Mouse (Mus musculus) retina, postnatal 1 day (tissue): ENCODE results near the gene Nup50.
"Not testable (repeated sequence)": the region's sequence is repeated elsewhere in the genome, so short reads cannot be mapped to it uniquely, and the experiment has no call there.

ENCODE experiments used
- DNase-seq: peaks from one replicate; pipeline ENCODE4 v3.0.0-alpha.2; 2012

Nup50 gene

DNA sequence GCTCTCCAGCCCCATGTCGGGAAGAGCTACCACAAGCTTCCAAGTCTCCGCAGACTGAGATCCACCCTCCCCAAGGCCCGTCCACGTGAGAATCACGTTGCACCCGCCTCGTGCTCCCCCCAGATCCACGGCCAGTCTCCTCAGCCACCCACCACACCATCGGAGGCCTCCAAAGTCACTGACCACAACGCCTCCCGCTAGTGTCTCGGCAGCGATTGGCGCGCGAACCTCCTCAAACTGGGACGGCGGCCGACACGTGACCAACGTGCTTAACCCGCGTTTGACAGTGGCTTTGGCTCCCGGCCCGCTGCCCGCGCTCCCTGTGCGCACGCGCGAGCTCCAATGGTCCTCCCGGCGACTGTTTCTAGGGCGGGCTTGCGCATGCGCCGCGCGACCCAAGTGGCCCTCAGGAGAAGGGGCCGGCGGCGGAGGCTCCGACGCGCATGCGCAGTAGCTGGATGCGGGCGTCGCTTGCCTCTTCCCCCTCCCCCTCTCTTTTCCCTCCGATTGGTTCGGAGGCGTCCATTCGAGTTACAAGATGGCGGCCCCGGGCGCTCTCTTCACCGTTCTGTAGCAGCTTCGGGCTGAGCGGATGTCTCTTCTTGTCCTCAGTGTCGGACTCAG lies at the start of gene Nup50:
Gene Nup50, plus strand, starts transcription at position 528 of the 624 bp plus-strand sequence.
- DNase-seq: peak; percentile 99

DNA sequence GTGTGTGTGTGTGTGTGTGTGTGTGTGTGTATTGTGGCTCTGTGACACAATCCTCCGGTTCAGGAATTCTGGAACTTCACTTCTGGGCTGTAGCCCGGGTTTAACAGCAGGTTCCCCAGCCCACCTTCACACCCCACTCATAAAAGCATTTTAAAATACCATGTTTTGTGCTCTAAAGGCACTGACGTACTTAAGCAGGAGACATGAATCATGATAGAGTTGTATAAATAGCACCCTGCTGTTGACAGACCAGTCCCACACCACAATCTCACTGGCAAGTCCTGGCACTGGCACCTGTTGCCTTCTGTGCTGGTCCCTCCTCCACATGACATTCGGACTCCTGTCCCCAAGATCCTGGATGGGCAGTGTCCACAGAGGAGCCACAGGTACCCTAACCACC lies 49.3 kb upstream of the Nup50 start:
- DNase-seq: no peak

DNA sequence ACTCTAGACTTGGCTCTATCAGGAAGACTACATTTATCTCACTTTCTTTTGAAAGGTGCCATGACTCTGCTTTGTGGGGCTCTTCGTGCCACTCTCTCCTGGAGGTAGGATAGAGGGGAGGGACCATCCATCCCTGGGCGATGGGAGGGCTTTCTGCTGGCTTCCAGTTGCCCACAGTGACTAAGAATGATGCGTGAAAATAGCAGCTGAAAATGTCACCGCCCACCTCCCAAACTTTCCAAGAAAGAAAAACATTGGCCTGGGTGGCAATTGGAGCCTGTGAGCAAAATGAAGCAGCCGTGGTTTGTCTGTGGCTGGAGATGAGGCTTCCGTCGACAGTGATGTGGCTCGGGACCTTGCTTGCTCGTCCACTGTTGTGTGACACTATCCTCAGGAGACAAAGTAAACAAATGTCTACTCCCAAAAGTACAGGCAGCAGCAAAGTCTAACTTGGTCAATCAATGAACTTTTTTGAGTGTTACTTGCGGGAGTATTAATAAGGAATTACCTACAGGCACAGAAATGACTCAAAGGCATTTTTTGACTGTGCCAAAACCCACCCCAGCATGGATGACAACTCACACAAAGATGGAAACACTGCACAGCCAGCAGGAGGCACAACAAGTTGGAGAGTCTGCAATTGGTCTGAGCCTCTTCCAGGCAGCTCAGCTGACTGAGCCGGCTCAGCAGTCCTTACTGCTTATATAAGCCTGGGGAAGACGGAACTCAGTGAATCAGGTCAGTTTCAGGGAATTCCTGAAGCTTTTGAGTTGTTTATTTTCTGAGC lies 46.0 kb upstream of the Nup50 start:
- DNase-seq: no peak

DNA sequence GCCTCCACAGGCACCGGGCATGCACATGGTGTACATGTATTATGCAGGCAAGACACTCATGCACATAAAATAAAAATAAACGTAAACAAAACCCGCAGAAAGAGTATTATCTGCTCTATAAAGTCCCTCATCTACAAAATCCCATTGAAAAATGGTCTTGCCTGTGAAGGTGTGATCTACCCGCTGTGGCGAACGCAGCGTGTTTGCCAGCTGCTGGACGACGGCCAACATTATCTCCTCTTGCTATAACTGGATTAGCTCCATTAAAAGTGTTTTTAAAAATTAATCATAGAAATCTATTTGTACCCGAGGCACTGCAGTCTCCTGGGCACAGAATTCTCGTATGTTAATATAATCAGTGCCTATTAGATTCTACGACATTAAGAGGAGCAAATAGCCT lies 35.1 kb upstream of the Nup50 start:
- no peak for DNase-seq

DNA sequence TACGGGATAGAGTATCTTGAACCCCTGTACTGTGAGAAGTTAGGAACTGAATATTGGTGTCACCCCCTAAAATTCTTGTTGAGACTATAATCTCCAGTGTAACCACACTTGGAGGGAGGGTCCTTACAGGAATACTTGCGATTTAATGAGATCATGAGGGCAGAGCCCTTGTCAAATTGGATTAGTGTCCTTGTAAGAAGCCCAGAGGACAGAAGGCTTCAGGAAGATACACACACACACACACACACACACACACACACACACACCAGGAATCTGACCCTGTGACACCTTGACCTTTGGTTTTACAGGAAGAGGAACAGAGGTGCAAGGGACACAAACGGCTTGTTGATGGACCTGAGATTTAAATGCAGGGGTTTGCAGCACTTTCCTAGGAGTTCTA lies 32.0 kb upstream of the Nup50 start:
- DNase-seq: peak; percentile 71

DNA sequence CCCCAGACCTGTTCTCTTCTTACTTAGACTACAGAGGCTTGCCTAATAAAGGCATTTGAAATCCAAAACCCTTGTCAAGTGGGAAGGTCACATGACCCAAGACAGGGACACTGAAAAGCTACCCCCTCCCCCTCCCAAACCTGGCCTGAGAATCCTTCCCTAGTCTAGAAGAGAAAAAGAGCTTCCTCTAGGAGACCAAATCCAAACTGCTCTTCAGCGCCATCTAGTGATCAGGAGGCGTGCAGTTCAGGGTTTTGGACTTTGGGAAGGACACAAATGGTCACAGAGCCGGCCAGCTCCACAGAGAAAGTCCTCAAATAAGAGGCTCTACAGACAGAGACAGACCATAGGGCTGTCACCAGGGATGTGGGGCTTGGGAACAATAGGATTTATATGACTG lies 31.6 kb upstream of the Nup50 start:
- DNase-seq: peak; percentile 93

DNA sequence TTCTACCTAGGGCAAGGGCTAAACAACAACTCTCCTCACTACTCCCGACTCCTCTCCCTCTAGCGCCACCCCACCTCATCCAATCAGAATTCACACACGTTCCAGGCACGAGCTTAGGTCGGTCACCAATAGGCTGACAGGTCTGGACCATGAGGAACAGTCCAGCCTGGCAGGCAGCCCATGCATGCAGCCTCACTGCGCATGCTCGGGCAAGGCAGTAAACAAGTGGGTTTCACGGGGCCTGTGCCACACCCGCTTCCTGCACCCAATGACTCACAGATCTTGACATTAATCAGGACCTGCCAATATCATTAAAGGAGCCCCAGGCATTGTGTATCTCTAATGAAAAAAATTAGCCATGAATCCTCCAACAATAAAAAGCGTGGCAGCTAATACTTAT lies 27.0 kb upstream of the Nup50 start:
- DNase-seq: not testable (repeated sequence)

DNA sequence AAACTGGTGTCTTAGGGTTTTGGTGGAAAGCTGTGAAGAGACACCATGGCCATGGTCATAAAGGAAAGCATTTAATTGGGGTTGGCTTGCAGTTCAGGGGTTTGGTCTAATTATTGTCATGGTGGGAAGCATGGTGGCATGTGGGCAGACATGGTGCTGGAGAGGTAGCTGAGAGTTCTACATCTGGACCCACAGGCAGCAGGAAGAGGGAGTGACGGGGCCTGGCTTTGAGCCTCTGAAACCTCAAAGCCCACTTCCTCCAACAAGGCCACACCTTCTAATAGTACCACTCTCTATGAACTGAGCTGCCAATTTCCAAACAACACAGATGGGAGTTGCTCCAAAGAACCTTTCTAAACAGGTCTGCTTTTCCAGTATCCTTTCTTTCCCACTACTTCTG lies 26.5 kb upstream of the Nup50 start:
- no peak for DNase-seq

DNA sequence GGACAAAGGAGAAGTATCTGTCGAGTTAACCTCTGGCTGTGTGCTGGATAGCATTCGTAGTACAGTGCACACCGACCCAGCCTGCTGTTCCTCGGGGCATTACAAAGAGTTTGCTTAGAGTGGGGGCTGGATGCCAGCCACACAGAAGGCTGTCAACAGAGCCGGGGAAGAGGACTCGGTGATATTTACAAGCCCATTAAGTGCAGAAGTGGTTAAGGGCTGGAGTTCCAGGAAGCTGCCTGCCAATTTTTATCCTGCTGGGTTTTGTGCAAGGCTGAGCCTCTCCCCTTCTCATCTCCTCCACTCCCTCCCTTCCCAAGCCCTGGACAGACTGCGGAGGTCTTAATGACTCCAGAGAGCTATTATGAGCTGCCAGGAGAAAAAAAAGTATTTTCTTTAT lies 25.1 kb upstream of the Nup50 start:
- DNase-seq: no peak

DNA sequence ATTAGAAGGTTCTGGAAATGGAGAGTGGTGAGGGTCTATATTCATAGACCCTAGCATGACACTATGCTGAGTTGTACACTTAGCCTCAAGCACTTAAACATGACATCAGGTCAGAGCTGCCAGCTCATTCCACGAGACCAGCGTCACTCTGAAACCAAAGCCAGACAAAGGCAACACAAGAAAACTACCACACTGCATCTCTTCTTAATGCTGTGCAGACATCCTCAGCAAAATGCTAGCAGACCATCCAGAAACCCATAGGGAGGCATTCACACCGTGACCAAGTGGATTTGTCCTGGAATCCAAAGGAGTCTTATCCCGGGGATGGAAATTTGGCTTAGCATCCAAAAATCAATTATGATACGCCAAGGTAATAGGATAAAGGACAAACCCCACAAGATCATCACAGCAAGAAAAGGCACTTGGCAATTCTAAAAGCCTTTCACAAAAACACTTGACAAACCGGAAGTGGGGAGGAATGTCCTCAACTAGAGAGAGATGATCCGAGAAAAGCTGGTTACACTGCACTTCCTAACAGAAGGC lies 19.3 kb upstream of the Nup50 start:
- DNase-seq: no peak

DNA sequence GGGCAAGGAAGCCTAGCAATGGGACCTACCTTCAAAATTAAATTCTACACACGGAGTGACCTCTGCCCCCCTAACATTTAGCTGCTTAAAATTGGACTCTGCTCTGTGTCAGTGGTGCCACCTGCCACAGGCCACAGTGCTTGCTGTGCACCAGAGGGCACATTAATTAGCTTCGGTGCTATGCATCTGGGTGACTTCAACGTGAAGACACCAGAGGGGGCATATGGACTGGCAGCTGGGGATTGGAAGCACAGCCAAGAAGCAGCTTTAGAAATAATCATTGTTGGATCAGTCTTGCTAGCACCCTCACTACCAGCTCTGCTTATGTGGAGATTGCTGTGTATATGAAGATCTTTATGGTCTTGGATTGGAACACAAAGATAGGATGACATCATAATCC lies 10.0 kb upstream of the Nup50 start:
- peak; percentile 41 for DNase-seq

DNA sequence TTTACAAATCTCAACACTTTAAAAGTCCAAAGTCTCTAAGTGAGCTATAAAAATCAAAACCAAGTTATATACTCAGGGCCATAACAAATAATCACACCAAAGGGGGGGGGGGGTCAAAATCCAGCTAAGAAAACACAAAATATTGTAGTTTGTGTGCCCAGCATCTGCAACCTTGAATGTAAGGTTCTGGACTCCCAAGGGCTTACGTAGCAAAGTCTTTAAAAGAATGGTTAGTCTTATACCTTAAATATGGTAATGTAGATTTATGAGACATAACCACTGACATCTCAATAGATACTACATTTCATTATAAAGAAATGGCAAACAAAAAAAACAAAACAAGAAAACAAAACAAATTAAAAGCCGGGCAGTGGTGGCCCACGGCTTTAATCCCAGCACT lies 3.3 kb upstream of the Nup50 start, which contains the start of gene Gm29666:
Gene Gm29666, minus strand, starts transcription at position 101 of the 400 bp plus-strand sequence.
- DNase-seq: no peak

DNA sequence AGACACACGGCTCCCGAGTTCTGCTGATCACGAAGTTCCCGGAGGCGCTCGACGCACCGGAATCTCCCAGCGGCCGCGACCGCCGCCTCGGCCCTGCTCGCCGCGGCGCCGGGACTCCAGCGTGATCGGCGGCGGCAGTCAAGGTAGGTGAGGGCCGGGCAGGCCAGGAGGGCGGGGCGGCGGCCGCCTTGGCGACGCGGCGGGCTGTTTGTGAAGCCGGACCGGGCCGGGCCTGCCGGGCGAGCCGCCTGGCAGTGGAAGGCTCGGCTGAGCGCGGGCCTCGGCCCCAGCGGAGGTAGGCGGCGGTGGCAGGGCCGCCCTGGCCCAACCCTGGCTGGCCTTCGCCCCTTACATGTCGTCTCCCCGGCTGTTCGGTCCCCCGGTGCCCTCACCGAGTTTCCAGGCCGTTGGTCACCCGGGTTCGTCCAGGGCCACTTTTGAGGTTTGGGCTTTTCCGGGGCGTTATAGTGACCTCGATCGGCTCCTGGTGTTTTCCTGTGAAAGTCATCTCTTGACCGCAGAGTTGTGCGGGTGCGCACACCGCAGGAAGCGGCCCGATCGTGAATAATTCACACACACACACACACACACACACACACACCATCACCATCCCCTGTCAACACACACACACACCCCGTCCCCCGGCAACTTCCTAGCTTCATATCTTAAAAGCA lies 434 bp downstream of the Nup50 start:
- DNase-seq: no peak

DNA sequence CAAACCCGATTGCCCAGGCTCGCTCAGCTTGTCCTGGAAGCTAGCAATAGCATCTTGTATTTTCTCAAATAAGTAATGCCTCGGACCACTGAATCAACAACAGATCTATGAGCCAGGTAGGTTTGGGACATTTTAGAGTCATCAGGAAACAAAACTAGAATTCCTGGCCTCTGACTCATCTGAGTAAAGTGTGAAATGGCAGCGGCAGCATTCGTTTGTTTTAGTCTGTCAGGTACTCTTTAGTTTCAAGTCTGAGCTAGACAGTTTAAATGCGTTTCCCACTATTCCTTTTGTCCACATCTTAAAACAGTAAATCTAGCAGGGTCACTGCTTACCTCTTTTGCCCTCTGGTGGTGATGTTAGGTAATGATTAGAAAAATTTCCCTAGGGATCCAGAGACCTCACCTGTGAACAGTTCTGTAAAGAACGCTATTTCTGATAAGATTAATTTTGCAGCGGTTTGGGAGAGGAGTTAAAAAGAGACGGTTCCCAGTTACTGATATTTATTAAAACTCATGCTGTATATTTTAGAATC lies 1.6 kb downstream of the Nup50 start:
- DNase-seq: peak; percentile 74

DNA sequence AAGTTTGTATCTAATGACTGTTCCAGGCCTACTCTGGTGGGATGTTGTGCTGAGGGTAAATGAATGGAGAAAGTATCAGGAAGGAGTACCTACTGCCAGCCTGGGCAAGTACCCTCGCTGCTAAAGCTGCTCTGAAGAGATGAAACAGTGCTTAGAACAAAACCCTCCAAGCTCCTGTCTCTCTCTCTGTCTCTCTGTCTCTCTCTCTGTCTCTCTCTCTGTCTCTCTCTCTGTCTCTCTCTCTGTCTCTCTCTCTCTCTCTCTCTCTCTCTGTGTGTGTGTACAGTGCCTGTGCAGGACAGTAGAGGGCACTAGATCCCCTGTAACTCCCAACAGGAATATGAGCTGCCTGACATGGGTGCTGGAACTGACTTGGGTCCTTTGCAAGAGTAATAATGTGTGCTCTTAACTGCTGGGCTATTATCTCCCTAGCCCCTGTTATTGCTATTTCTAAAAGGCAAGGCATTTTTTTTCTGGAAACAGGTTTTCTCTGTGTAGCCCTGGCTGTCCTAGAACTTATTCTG lies 2.3 kb downstream of the Nup50 start:
- peak; percentile 57 for DNase-seq

DNA sequence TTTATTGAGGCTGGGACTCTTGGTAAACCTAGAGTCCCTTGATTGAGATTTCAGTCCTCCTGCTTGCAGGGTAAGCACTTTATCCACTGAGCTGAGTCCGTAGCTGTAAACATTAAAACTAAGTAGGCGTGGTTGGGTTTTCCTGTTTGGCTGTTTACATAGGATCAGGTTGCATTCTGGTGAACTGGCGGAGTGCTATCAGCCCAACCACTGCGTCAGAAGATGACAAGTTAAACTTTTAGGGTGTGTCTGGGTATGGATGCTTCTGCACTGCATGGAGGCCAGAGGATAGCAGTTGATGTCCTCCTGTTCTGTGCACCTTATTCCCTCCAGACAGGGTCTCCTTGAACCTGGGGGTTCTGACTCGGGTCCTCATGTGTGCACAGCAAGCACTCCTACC lies 9.1 kb downstream of the Nup50 start:
- DNase-seq: no peak

DNA sequence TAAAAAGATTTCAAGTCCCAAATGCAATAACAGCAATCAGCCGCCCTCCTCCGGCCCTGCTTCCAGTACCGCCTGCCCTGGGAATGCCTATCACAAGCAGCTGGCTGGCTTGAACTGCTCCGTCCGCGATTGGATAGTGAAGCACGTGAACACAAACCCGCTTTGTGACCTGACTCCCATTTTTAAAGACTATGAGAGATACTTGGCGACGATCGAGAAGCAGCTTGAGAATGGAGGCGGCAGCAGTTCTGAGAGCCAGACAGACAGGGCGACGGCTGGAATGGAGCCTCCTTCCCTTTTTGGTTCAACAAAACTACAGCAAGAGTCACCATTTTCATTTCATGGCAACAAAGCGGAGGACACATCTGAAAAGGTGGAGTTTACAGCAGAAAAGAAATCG lies 11.7 kb downstream of the Nup50 start:
- no peak for DNase-seq

DNA sequence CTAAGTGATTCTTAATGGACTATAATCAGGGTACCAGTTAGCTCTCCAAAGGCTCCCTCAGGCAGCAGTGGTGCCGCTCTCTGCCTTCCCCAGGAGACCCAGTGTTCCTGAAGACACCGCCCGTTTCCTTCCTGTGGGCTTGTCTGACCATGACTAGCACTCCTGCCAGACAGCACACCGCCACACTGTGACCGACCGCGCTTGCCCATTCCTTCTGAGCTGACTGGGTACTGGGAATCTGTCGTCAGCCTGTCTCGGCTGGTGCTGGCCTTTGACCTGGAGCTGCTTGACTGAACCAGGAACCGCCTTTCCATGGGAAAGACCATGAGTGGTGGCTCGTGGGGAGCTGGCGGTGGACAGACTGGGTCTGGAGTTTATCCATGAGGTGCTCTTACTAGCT lies 16.9 kb downstream of the Nup50 start:
- DNase-seq: no peak

DNA sequence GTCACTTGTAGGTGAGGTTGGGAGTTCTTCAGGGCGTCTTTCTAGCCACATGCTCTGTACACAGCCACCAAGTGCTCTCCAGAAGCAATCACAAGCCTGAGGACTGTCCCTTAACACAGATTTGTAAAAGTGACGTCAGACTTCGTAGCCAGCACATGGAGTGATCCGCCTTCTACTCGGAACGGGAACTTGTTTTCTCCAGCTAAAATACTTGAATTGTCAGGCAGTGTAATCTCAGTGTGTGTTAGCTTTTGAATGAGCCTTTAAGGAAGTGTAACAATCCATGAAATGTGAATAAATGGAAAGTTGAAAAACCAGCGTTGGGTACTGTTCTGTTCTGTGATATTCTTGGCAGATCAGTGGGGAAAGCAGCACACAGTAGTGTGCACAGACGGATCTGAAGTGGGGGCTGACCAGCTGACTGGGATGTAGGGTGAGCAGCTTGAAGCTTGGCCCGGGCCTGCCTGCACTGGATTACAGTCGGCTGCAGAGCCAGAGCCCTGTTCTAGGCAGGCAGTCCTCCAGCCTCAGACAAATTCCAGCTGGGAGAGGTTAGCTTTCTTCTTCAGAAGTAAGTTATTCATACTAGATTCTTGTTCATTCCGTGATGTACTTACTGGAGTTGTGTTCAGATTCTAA lies 19.6 kb downstream of the Nup50 start:
- DNase-seq: no peak

DNA sequence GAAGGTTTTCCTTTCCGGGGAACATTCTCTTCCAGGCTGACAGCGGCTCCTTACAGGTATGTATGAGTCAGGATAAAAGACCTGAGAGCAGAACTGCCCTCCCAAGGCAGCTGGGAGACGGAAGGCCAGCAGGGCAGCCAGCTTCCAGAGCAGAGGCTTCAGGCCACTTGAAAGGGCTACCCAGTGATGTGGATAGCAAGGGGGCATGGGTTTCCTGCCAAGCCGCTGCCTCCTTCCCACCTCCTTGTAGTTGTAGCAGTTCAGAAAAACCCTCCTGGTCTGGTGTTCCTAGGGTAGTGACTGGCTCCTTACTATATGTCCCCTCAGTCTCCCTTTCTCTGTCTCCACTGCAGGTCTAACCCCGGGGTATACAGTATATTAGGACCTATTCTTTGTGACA lies 21.1 kb downstream of the Nup50 start:
- DNase-seq: no peak

DNA sequence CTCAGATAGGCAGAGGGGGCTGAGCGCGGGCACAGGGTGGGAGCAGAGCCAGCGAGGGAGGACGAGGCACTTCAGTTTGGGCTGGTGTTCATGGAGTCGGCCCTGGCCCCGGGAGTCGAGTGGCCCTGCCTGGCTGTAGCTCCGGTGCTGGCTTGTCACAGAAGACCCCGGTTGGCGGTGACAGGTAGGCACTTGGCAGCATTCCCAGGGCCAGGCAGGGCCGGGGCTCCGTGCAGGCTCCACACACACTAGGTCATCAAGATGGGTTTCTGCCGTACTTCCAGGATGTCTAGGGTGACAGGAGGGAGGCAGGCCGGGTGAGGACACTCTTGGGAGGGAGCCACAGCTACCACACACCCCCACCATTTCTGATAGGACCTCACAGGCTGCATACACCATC lies 25.8 kb downstream of the Nup50 start:
- DNase-seq: no peak

DNA sequence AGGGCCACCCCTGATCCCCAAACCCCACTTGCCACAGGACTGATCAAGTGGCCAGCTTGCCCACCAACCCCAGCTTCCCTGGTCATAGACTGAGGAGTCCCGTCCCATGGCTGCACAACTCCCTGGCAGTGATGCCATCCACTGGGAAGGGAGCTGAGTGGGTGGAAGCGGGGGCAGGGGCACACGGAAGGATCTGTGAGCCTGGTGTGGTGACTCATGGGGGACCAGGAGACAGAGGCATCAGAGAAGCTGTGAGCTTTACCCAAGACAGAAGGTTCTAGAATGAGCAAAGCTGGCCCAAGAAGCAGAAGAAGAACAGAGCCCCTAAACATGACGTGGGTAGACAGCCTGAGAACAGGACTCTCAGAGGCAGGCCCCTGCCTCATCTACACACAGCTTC lies 26.8 kb downstream of the Nup50 start:
- DNase-seq: no peak

DNA sequence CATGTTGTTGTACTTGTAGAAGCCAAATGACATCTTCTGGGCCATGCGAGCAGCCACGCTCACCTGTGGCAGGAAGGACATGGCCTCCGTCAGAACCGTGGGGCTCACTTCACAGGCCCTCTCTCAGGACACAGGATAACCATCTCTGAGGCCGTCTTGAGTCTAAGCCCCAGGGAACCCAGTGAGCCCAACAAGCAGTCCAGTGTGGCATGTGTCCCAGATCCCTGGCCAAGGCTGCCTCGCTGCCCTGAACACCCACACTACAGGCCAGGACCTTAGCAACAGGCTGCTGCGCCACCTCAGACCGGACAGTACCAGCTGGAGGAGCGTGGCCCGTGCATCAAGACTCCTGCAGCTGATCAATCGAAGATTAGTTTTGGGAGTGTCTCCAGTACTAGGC lies 30.0 kb downstream of the Nup50 start:
- no peak for DNase-seq
